Mouse (Mus musculus) testis, adult 2 months (tissue): ENCODE measurements around the gene Tmem171.

Experiments used
- CTCF ChIP-seq: fragments of 200-500 bp; IDR thresholded peaks from 2 replicates; pipeline ENCODE4 v1.5.1; 2012; ENCODE audit warnings: low read depth, mild to moderate bottlenecking, inconsistent platforms, low read length, moderate library complexity; ENCODE audit not compliant: control insufficient read depth, insufficient read depth, insufficient replicate concordance
- POLR2A ChIP-seq: fragments of 200-500 bp; IDR thresholded peaks from 2 replicates; pipeline ENCODE4 v1.6.1; 2012; ENCODE audit warnings: low read depth, mild to moderate bottlenecking, inconsistent platforms, low read length, moderate library complexity; ENCODE audit not compliant: control insufficient read depth

GRCm38 (mm10) chr13:98651228-98651977 lies 43.2 kb downstream of the Tmem171 start:
- TF ChIP-seq CTCF (no peak), POLR2A (no peak)
